Mouse (Mus musculus): Measurements from ENCODE around the gene Slc25a47. TPM values are rescaled to one million over a fixed set of nuclear protein-coding genes. Genes with fewer than 3 reads are reported as not detected.

Slc25a47 gene
- total and polyA plus RNA-seq, 3 experiments = 3.0 to 5.3 (median 3.1) TPM

- Histone ChIP-seq H3K9me3 (replicated peaks; ENCODE audit: low read length) (peaks cover 3% of the 10 kb centered on the region), H3K4me3 (replicated peaks in 1 of 3; ENCODE audit: low read depth in 2 of 3, low read length in 2 of 3, poor library complexity in 1 of 3) (no peak overlapping the region), H3K36me3 (replicated peaks in 1 of 2; ENCODE audit: control insufficient read depth in 1 of 2, insufficient read depth in 1 of 2, low read length in 1 of 2) (peaks cover 8 to 76% of the 10 kb centered on the region in 2 experiments), H3K27me3 (replicated peaks) (no peaks in the 10 kb centered on the region), H3K9ac (ENCODE audit: insufficient read depth, low read depth) (no peak overlapping the region), H3K79me2 (replicated peaks; ENCODE audit: control insufficient read depth, extremely low read depth, insufficient read depth, poor library complexity, severe bottlenecking) (no peaks in the 10 kb centered on the region), H3K4me2 (ENCODE audit: insufficient read depth, low read depth, poor library complexity, severe bottlenecking) (no peak overlapping the region), H3K27ac (ENCODE audit: insufficient read depth, low read depth) (no peak overlapping the region), H3K4me1 (ENCODE audit: control insufficient read depth in 1 of 2, insufficient read depth in 2 of 2) (peaks cover 0 to 6% of the 10 kb centered on the region in 2 experiments; a peak in 1 of 4 replicates)
- in situ Hi-C loops (cut with MboI; ENCODE audit: low pct_ligation_motif_present, low pct_unique_long_range_greater_than_20kb, low sequenced_read_pairs) (no loop called here), dilution Hi-C loops (cut with MboI; ENCODE audit: extremely low pct_ligation_motif_present, extremely low pct_unique_long_range_greater_than_20kb, low sequenced_read_pairs) (no loop called here)
- no peak for DNase-seq (ENCODE audit: extremely low read depth)
- TF ChIP-seq KAT2A (IDR thresholded peaks at IDR 0.05; ENCODE audit: insufficient replicate concordance, low read length) (no peak), ETS1 (conservative IDR thresholded peaks at IDR 0.05; ENCODE audit: low read depth, low read length) (no peak), NELFE (IDR thresholded peaks at IDR 0.05; ENCODE audit: low read depth, low read length) (no peak), SIN3A (IDR thresholded peaks at IDR 0.05; ENCODE audit: low read length) (no peak), HCFC1 (IDR thresholded peaks at IDR 0.05; ENCODE audit: low read depth, low read length) (no peak), E2F4 (IDR thresholded peaks at IDR 0.05; ENCODE audit: insufficient replicate concordance, low read depth, low read length) (no peak), MYC (IDR thresholded peaks at IDR 0.05; ENCODE audit: low read depth, low read length) (no peak), POLR2AphosphoS2 (IDR thresholded peaks at IDR 0.05; ENCODE audit: low read depth, low read length) (no peak), USF1 (IDR thresholded peaks at IDR 0.05; ENCODE audit: low read depth, low read length) (no peak), PAX5 (IDR thresholded peaks at IDR 0.05; ENCODE audit: low read length) (no peak), USF2 (conservative IDR thresholded peaks at IDR 0.05; ENCODE audit: low read depth, low read length) (no peak), IRF4 (IDR thresholded peaks at IDR 0.05; ENCODE audit: low read depth, low read length) (no peak), CHD2 (IDR thresholded peaks at IDR 0.05; ENCODE audit: low read length) (no peak), GABPA (IDR thresholded peaks at IDR 0.05; ENCODE audit: insufficient replicate concordance, low read depth, low read length) (no peak), MAZ (IDR thresholded peaks at IDR 0.05; ENCODE audit: low read depth, low read length) (no peak), MAFK (IDR thresholded peaks at IDR 0.05; ENCODE audit: insufficient replicate concordance, low read length) (no peak), EP300 (IDR thresholded peaks at IDR 0.05; ENCODE audit: low read length) (no peak), CHD1 (IDR thresholded peaks at IDR 0.05; ENCODE audit: low read depth, low read length) (no peak), RAD21 (IDR thresholded peaks at IDR 0.05; ENCODE audit: low read depth, low read length) (no peak)
Measured at GRCm38 (mm10) chr12:108825561-108826224, 10.2 kb upstream of the Slc25a47 start.

DNA sequence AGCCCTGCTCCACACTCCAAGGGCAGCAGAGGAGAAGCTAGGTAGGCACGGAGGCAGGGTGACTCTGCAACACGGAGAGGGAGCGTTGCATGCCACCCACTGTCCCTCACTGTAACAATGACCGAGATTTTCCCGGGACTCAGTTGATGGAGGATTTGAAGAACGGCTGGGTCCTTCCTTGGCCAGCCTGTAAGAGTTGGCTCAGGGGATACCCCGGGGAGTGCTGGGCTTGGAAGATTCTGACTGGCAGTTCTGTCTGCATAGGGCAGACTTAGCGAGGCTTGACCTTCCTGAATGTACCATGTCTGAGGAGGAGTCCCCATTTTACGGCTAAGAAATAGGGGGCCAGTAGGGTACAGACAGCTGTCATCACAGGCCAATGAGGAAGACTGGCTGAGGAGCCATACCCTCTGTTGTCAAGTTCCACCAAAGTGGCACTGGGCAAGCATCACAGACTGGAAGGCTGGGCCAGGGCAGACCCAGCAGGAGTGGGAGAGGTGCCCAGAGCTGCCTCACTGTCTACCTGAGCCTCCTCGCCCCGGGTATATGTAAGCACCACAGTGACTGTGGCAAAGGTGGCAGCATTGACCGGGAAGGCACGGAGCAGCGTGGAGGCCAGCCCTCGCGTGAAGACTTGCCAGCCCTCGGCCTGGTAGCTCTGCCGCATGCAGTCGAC, 9.4 kb upstream of the Slc25a47 start:
- TF ChIP-seq MAX (IDR thresholded peaks at IDR 0.05; ENCODE audit: low read length) (no peak), HCFC1 (IDR thresholded peaks at IDR 0.05; ENCODE audit: low read depth, low read length) (no peak), CTCF (conservative IDR thresholded peaks at IDR 0.05 in 1 of 2, IDR thresholded peaks at IDR 0.05 in 1 of 2; ENCODE audit: low read depth in 2 of 2, low read length in 2 of 2) (no peak), EP300 (IDR thresholded peaks at IDR 0.05; ENCODE audit: low read length) (no peak), ZNF384 (IDR thresholded peaks at IDR 0.05; ENCODE audit: low read depth, low read length) (no peak), NRF1 (IDR thresholded peaks at IDR 0.05; ENCODE audit: low read depth, low read length) (no peak), JUN (IDR thresholded peaks at IDR 0.05; ENCODE audit: insufficient read depth, low read depth, low read length) (no peak), BHLHE40 (IDR thresholded peaks at IDR 0.05; ENCODE audit: low read depth, low read length) (no peak), UBTF (IDR thresholded peaks at IDR 0.05; ENCODE audit: low read depth, low read length) (no peak)
- no peak overlapping the region for H3K4me3 ChIP-seq (replicated peaks in 1 of 3; ENCODE audit: low read depth in 2 of 3, low read length in 2 of 3, poor library complexity in 1 of 3)
- dilution Hi-C loops (cut with MboI; ENCODE audit: extremely low pct_ligation_motif_present, extremely low pct_unique_long_range_greater_than_20kb, low sequenced_read_pairs) = no loop called here

More for the DNA sequence above, 9.4 kb upstream of the Slc25a47 start:
- Histone ChIP-seq H3K36me3 (replicated peaks in 1 of 2; ENCODE audit: control insufficient read depth in 1 of 2, insufficient read depth in 1 of 2, low read length in 1 of 2) (peaks cover 8 to 75% of the 10 kb centered on the region in 2 experiments), H3K4me2 (ENCODE audit: insufficient read depth, low read depth, poor library complexity, severe bottlenecking) (no peak overlapping the region), H3K9me3 (replicated peaks; ENCODE audit: low read length) (peaks cover 3% of the 10 kb centered on the region), H3K79me2 (replicated peaks; ENCODE audit: control insufficient read depth, extremely low read depth, insufficient read depth, poor library complexity, severe bottlenecking) (no peaks in the 10 kb centered on the region), H3K9ac (ENCODE audit: insufficient read depth, low read depth) (no peak overlapping the region), H3K4me1 (ENCODE audit: control insufficient read depth in 1 of 2, insufficient read depth in 2 of 2) (peaks cover 0 to 6% of the 10 kb centered on the region in 2 experiments; a peak in 1 of 4 replicates), H3K27me3 (replicated peaks) (no peaks in the 10 kb centered on the region), H3K27ac (ENCODE audit: insufficient read depth, low read depth) (no peak overlapping the region)
- in situ Hi-C loops (cut with MboI; ENCODE audit: low pct_ligation_motif_present, low pct_unique_long_range_greater_than_20kb, low sequenced_read_pairs) = no loop called here
- no peak for DNase-seq (ENCODE audit: extremely low read depth)
